Mouse (Mus musculus) neural tube, embryonic 11.5 days (tissue): ENCODE measurements around the gene Mfap5. TPM values are rescaled to one million over a fixed set of nuclear protein-coding genes. Genes with fewer than 3 reads are reported as not detected.

Experiments used
- ATAC-seq: fragments of 200-750 bp; cut with Nextera tagmentation; 2 replicates; pipeline ENCODE4 v1.8.0; 2017; ENCODE audit warnings: moderate number of reproducible peaks, mild to moderate bottlenecking, moderate TSS enrichment, moderate library complexity; ENCODE audit not compliant: insufficient read depth, low FRiP score, low TSS enrichment
- DNase-seq: peaks from one replicate; pipeline ENCODE4 v3.0.0-alpha.2; 2015; ENCODE audit warnings: low spot score
- H3K27ac ChIP-seq: fragments of 300-500 bp; sonication (generic); 2 replicates; pipeline ENCODE4 v1.5.1; 2014; ENCODE audit warnings: low read depth, mild to moderate bottlenecking, low read length
- H3K27me3 ChIP-seq: fragments of 300-500 bp; sonication (generic); 2 replicates; pipeline ENCODE4 v1.6.1; 2014; ENCODE audit warnings: mild to moderate bottlenecking, low read length, mixed read lengths; ENCODE audit not compliant: control insufficient read depth, insufficient read depth
- H3K36me3 ChIP-seq: fragments of 300-500 bp; sonication (generic); 2 replicates; pipeline ENCODE4 v1.6.1; 2014; ENCODE audit warnings: mild to moderate bottlenecking, low read length, moderate library complexity, mixed read lengths; ENCODE audit not compliant: control insufficient read depth, insufficient read depth
- H3K4me1 ChIP-seq: fragments of 300-500 bp; sonication (generic); 2 replicates; pipeline ENCODE4 v1.6.1; 2014; ENCODE audit warnings: low read length, mixed read lengths; ENCODE audit not compliant: control insufficient read depth, insufficient read depth
- H3K4me2 ChIP-seq: fragments of 300-500 bp; sonication (generic); 2 replicates; pipeline ENCODE4 v1.6.1; 2014; ENCODE audit warnings: low read depth, mild to moderate bottlenecking, moderate library complexity
- H3K4me3 ChIP-seq: fragments of 300-500 bp; sonication (generic); 2 replicates; pipeline ENCODE4 v1.5.1; 2014; ENCODE audit warnings: low read depth, low read length
- H3K9ac ChIP-seq: fragments of 300-500 bp; sonication (generic); 2 replicates; pipeline ENCODE4 v1.6.1; 2014; ENCODE audit warnings: mild to moderate bottlenecking, low read length
- H3K9me3 ChIP-seq: fragments of 300-500 bp; sonication (generic); 2 replicates; pipeline ENCODE4 v1.6.1; 2016; ENCODE audit warnings: low read length; ENCODE audit not compliant: control insufficient read depth
- WGBS: fragments of 180-500 bp; shearing (Covaris S2); extraction: QIAGEN DNeasy Blood & Tissue Kit; methylation state at CpG from one replicate; pipeline ENCODE4 v1.1.7; 2014; 5-methylcytosine and 5-hydroxymethylcytosine counted together
- polyA plus RNA-seq: library from polyadenylated mRNA; unstranded; fragments of >200 nt; fragmentation: Nextera tagmentation; extraction: Ambion mirVana; gene quantifications from 2 replicates; pipeline ENCODE4 v1.2.1, GENCODE M21; 2014

Gene Mfap5
- polyA plus RNA-seq, 1 experiment from 2014 or later, result 0.42 TPM

- no peaks in the 10 kb centered on the region for H3K9me3 ChIP-seq
- WGBS, result under 1% methylated on average over 24 of the region's 111 CpGs
- peak overlapping the region; percentile 55 for H3K4me2 ChIP-seq
- peak overlapping the region; percentile 80 for H3K4me3 ChIP-seq
- 0 out of 2 replicates have a peak, but pooled peaks cover 3% of the 10 kb centered on the region for H3K4me1 ChIP-seq
- H3K9ac ChIP-seq, result peak overlapping the region; percentile 89
- ATAC-seq, result peak; percentile 91
- peak; percentile 93 for DNase-seq
- no peaks in the 10 kb centered on the region for H3K36me3 ChIP-seq
- H3K27ac ChIP-seq, result peak overlapping the region; percentile 93
- H3K27me3 ChIP-seq, result no peaks in the 10 kb centered on the region
These were observed 19.1 kb upstream of the Mfap5 start for GRCm38 (mm10) chr6:122486297-122487117.

GRCm38 (mm10) chr6:122490929-122491512, 14.6 kb upstream of the Mfap5 start:
- Histone ChIP-seq H3K4me3 (peak overlapping the region; percentile 33), H3K4me1 (peaks cover 10% of the 10 kb centered on the region), H3K36me3 (no peaks in the 10 kb centered on the region), H3K9ac (peak overlapping the region; percentile 59), H3K4me2 (peak overlapping the region; percentile 60), H3K9me3 (no peaks in the 10 kb centered on the region), H3K27ac (peak overlapping the region; percentile 74), H3K27me3 (no peaks in the 10 kb centered on the region)
- peak; percentile 40 for DNase-seq
- WGBS, result 27% methylated on average over 15 of the region's 15 CpGs
- ATAC-seq, result no peak

- ATAC-seq, result peak; percentile 80
- Histone ChIP-seq H3K27ac (peak overlapping the region; percentile 74), H3K27me3 (no peaks in the 10 kb centered on the region), H3K9ac (peak overlapping the region; percentile 59), H3K36me3 (no peaks in the 10 kb centered on the region), H3K9me3 (no peaks in the 10 kb centered on the region), H3K4me2 (peak overlapping the region; percentile 60), H3K4me3 (peak overlapping the region; percentile 33), H3K4me1 (peaks cover 10% of the 10 kb centered on the region)
- WGBS, result under 1% methylated on average over 16 of the region's 16 CpGs
- peak; percentile 92 for DNase-seq
These were observed 14.1 kb upstream of the Mfap5 start for GRCm38 (mm10) chr6:122491557-122491956.

- WGBS, result 39% methylated on average over 6 of the region's 6 CpGs
- Histone ChIP-seq H3K9me3 (no peaks in the 10 kb centered on the region), H3K4me1 (peaks cover 10% of the 10 kb centered on the region), H3K4me3 (no peak overlapping the region), H3K4me2 (no peak overlapping the region), H3K27me3 (no peaks in the 10 kb centered on the region), H3K36me3 (no peaks in the 10 kb centered on the region), H3K9ac (no peak overlapping the region), H3K27ac (no peak overlapping the region)
- no peak for ATAC-seq
- DNase-seq, result no peak
These were observed 13.2 kb upstream of the Mfap5 start for GRCm38 (mm10) chr6:122492479-122492878.

GRCm38 (mm10) chr6:122493799-122494472, 11.7 kb upstream of the Mfap5 start:
- peak; percentile 16 for DNase-seq
- H3K9me3 ChIP-seq, result no peaks in the 10 kb centered on the region
- 30% methylated on average over 6 of the region's 6 CpGs for WGBS
- H3K4me3 ChIP-seq, result no peak overlapping the region
- 0 out of 2 replicates have a peak overlapping the region, but pooled peaks have one; percentile 14 for H3K27ac ChIP-seq
- peaks cover 10% of the 10 kb centered on the region for H3K4me1 ChIP-seq
- ATAC-seq, result no peak
- no peak overlapping the region for H3K9ac ChIP-seq
- no peak overlapping the region for H3K4me2 ChIP-seq
- no peaks in the 10 kb centered on the region for H3K36me3 ChIP-seq
- no peaks in the 10 kb centered on the region for H3K27me3 ChIP-seq

- H3K27ac ChIP-seq, result peak overlapping the region; percentile 76
- no peaks in the 10 kb centered on the region for H3K36me3 ChIP-seq
- H3K27me3 ChIP-seq, result no peaks in the 10 kb centered on the region
- peak overlapping the region; percentile 49 for H3K9ac ChIP-seq
- no peaks in the 10 kb centered on the region for H3K9me3 ChIP-seq
- H3K4me1 ChIP-seq, result peaks cover 10% of the 10 kb centered on the region
- peak overlapping the region; percentile 32 for H3K4me2 ChIP-seq
- H3K4me3 ChIP-seq, result no peak overlapping the region
- WGBS, result 12% methylated on average over 21 of the region's 21 CpGs
- DNase-seq, result peak; percentile 69
- peak; percentile 45 for ATAC-seq
These were observed 10.4 kb upstream of the Mfap5 start for GRCm38 (mm10) chr6:122495082-122495881.

GRCm38 (mm10) chr6:122496501-122496900, 9.1 kb upstream of the Mfap5 start:
- peak; percentile 19 for DNase-seq
- H3K27ac ChIP-seq, result 0 out of 2 replicates have a peak overlapping the region, but pooled peaks have one; percentile 76
- ATAC-seq, result no peak
- peaks cover 10% of the 10 kb centered on the region for H3K4me1 ChIP-seq
- no peak overlapping the region for H3K4me2 ChIP-seq
- no peaks in the 10 kb centered on the region for H3K9me3 ChIP-seq
- H3K4me3 ChIP-seq, result no peak overlapping the region
- no peaks in the 10 kb centered on the region for H3K27me3 ChIP-seq
- H3K9ac ChIP-seq, result no peak overlapping the region
- WGBS, result 37% methylated on average over 5 of the region's 5 CpGs
- H3K36me3 ChIP-seq, result no peaks in the 10 kb centered on the region

- no peaks in the 10 kb centered on the region for H3K36me3 ChIP-seq
- H3K9me3 ChIP-seq, result no peaks in the 10 kb centered on the region
- no peak within 1 kb of the TSS for H3K9ac ChIP-seq
- no peaks in the 10 kb centered on the region for H3K27me3 ChIP-seq
- no peak for ATAC-seq
- DNase-seq, result no peak
- WGBS, result 83% methylated on average over 5 of the region's 5 CpGs
- no peak within 1 kb of the TSS for H3K27ac ChIP-seq
- no peak within 1 kb of the TSS for H3K4me3 ChIP-seq
- peaks cover 10% of the 10 kb centered on the region for H3K4me1 ChIP-seq
- H3K4me2 ChIP-seq, result no peak within 1 kb of the TSS
These were observed 7.0 kb upstream of the Mfap5 start, which contains the start of gene Rimklb for GRCm38 (mm10) chr6:122498661-122499060. Gene Rimklb (minus strand): TSS chr6:122498761.
